Mouse (Mus musculus): Measurements from ENCODE around the gene Tbc1d10b.
A peak's percentile ranks its signal among the peaks of the same experiment; 100 is the strongest.

Tbc1d10b gene

DNA sequence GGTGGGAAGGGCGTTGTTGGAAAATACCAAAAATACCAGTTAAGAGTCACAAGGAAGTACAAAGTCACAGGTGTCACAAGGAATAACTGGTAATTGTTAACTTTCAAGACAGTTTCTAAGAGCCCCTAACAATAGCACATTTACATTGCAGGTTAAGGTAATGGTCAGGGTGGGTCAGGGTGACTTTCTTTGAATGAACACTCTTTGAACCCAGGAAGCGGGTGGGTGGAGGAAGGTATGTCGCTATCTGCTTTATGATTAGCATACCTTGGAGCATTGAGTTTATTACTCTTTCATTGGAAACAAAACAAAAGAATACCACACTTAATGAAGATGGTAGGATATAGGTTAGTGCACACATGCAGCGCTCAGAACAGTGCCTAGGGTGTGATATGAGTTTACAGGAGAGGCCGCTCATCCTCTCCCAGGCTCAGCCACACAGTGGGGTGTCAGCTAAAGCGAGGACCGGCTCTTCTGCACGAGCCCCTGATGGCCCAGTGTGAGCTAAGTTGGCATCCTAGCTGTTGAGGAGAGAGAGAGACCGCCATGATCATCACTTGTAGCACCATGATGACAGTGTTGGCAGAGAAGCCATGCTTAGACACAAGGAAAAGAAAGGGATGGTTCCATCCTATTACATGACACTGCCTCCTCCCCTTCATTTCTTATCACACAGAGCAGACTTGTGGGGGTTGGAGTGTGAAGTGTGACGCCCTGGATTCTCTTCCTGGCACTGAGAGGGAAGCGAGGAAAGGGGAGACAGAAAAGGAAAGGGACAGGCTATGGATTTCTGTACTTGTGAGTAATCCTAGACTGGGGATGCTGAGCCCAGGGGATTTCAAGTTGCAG lies 17.1 kb upstream of the Tbc1d10b start:
- DNase-seq (ENCODE audit: low spot score): no peak

DNA sequence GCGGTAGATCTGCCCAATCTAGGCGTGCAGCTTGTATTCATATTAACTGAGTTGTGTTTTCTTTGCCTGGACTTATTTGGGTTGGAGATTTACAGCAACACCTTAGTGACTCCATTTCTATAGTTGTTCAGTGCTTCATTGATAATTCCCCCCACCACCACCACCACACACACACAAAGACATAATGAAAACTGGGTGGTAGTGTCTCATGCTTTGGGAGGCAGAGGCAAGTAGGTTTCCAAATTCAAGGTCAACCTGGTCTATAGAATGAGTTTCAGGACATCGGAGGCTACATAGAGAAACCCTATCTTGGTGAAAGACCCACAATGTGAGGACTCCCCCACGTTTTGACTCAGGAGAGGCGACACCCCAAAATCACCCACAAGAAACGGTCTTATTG lies 16.3 kb upstream of the Tbc1d10b start:
- DNase-seq (ENCODE audit: low spot score): no peak

DNA sequence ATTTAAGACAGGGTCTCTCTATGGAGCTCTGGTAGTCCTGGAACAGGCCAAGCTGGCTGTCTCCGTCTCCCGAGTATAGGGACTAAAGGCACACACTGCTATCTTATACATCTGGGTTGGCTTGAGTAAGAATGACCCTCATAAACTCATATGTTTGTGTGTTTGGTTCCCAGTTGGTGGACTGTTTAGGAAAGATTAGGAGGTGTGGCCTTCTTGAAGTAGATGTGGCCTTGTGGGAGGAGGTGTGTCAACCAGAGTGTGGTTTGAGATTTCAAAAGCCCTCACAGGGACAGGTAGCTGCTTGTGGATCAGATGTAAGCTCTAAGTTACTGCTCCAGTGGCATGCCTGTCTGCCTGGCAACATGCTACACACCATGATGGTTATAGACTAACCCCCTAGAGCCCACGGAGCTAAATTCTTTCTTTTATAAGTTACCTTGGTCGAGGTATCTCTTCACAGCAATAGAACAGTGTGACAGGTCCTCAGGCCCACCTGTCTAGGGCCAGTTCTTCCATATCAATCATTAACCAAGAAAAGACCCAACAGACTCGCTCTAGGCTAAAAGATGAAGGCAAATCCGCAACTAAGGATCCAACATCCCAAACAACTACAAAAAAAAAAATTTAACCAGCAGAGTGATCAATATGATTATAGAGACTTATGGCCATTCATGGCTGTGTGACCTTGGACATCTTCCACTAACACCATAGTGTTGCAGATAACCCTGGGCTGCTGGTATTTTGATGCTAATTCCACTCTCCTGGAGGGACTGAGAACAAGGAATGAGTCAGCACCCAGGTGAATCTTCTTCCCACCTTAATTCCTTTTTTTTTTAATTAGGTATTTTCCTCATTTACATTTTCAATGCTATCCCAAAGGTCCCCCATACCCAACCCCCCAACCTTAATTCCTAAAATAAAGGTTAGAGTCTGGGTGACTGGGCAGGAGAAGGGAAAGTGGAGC lies 15.5 kb upstream of the Tbc1d10b start:
- DNase-seq (ENCODE audit: low spot score): no peak

DNA sequence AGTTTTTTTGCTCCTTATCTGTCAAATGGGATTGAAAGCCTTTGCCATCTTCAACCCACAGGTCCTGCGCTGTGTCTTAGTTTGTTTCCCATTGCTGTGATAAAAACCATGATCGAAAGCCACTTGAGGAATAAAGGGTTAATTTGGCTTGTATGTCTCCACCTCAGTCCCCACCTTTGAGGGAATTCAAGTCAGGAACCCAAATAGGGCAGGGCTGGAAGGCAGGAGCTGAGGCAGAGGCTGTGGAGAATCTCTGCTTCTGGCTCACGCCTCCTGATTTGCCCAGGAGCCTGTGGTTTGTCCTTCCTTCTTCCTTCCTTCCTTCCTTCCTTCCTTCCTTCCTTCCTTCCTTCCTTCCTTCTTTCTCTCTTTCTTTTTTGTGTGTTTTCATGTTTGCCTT lies 14.8 kb upstream of the Tbc1d10b start:
- no peak for DNase-seq (ENCODE audit: low spot score)

DNA sequence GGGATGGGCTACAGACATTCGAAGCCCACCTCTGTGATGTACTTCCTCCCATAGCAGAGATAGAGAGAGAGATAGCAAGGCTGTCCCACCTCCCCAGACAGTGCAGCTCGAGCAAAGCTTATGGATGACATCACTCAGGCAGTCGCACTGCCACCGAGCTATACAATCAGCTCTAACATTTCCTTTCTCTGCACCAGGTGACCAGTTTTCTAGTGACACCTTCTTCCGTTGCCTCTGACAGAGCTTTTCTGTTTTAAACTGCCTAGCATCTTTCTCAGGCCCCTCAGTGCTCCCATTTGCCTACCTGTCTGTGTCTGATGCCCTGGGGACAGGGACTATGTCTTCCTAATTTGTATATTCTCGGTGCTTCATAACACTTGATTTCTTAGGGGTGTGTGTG lies 12.2 kb upstream of the Tbc1d10b start:
- no peak for DNase-seq (ENCODE audit: low spot score)

DNA sequence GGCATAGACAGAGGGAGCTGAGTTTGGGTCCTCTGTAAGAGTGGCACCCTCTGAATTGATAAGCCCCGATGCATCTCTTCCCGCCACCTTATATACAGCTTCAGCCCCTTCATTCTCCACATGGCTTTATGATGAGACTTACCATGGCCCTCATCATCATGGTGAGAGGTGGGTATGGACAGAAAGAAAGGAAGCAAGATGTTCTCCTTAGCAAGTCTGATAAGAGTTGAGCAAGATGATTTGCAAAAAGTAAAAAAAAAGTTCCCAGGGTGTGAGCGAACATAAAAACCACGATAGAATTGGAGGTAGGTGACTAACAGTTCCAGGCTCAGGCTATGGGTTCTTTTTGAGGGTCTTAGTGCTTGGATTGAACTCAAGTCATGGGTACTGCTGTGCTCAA lies 10.4 kb upstream of the Tbc1d10b start:
- DNase-seq (ENCODE audit: low spot score): no peak

DNA sequence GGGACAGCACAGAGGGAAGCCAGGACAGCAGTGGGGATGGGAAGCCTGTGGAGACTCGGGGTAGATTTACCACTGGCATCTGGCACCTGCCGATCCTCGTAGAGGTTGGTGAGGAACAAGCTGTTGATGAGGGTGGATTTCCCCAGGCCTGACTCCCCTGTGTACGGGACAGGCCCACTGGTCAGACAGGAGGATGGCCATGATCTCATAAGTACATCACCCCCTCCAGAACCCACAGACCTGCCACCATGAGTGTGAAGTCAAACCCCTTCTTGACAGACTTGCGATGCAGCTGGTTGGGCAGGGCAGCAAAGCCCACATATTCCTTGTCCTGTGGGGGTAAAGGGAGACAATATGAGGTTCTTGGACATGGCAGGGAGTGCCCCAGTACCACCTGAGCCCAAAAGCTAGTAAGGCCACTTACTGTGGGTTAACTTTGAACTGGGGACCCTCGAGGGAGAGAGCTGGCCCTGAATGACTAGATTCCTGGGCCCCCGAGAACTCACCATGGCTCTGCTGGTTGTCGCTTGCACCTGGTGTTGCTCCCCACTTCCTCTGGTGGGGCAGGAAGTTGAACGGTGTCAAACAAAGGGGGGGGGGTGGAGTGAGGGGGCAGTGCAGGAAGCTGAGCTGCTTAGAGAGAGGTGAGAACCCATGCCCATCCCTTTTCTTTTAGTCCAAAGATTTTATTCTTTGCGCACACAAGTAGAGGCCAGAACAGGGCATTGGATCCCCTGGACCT lies 9.8 kb upstream of the Tbc1d10b start:
- DNase-seq (ENCODE audit: low spot score): no peak

DNA sequence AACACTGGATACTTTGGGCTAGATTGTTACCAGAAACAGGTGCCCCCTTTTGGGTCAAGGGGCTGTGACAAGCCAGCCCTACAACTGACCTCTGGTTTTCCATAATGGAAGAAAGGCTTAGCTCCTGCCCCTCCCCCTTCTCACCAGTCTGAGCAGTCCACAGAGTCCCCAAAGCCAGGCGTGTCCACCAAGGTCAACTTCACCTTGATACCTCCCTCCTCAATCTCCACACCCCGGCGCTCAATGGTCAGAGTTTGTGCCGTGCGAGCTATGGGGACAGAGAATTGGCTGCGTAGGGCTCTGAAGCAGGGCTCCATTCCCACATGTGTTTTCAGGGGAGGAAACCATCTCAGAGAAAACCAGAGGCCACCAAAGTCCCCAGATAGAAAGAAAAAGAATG lies 9.2 kb upstream of the Tbc1d10b start:
- DNase-seq (ENCODE audit: low spot score): no peak

DNA sequence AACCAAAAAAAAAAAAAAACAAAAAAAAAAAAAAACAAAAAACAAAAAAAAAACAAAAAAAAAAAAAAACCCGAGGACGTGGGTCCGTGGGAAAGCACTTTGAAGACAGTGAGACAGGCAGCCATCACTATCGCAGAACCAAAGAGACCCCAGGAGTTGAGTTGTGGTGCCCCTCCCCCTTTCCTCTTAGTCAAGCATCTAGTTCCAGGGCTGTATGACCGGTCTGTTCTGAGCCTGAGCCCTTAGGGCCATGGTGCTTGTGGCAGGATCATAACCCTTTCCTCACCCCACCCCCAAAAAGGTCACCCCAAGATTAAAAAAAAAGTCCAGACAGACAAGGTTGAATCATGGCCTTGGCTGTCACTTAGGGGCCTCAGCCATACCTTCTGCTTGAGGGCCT lies 8.0 kb upstream of the Tbc1d10b start:
- no peak for DNase-seq (ENCODE audit: low spot score)

DNA sequence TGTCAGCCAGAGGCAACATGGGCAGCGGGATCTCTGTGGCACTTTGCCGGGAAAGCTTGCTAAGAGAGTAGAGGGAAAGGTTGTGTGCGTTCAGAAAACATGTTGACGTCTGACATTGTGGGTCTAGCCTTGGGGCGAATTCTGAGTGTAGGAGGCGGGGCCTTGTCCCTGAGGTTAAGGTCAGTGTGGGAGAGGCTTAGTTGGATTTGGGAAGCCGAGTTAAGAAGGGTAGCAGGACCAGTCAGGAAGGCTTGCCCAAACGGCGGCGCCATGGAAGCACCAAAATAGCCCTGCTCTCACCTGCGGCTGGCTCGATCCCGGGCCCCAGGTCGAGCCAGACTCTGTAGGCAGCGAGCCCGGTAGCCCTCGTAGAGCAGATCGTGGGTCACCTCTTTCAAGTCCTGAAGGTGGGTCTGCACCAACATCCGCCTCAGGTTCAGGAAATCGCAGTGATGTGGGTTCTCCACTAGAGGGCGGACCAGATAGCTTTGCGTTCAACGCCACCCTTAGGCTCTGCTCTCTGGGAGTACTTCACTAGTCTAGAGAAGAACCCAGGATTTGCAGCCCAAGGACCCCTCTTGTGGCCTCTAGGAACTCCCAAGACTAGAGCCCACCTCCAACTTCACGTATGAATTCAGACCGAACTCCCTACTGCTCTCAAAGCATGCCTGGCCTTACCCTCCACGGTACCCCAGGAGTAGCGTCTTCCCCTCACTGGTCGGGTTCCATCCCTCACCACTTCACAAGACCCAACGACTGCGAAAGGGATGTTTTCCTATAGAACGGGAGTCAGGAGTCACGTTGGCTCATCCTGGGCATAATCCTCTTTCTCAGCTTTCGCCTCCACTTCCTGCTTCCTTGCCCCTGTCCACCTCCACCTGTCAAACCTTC lies 7.0 kb upstream of the Tbc1d10b start:
- DNase-seq (ENCODE audit: low spot score): peak; percentile 52

DNA sequence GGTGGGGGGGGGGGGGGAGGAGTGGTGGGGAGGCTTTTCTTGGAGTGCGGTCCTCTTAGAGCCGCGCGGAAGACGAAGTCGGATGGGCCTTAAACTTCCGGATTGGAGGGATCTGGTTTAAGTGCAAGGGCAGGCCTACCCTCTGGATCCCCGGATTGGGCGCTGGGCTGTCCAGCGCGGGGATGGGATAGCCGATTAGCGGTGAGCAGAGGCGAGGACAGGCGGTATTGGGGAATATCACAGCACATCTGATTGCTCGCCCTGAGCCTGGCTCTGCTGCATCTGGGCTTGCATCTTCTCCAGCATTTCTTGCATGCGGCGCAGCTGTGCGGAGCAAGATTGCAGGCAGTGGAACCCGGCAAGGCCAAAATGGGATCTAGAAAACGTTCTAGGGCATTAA lies 6.3 kb upstream of the Tbc1d10b start:
- DNase-seq (ENCODE audit: low spot score): peak; percentile 36

DNA sequence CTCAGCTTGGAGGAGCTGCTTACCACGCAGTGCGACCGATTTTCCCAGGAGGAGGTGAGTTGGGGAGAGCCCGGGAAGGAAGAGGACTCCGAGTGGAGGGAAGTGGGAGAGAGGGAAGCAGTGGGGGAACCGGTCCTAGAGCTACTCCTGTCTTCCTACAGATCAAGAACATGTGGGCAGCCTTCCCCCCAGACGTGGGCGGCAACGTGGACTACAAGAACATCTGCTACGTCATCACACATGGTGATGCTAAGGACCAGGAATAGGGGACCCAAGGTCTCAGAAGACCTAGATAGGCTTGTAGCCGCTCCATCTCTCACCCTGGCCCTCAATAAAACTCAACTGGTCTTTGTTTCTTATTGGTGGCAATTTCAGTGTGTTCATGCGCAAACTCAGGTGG lies 5.7 kb upstream of the Tbc1d10b start:
- no peak for DNase-seq (ENCODE audit: low spot score)

DNA sequence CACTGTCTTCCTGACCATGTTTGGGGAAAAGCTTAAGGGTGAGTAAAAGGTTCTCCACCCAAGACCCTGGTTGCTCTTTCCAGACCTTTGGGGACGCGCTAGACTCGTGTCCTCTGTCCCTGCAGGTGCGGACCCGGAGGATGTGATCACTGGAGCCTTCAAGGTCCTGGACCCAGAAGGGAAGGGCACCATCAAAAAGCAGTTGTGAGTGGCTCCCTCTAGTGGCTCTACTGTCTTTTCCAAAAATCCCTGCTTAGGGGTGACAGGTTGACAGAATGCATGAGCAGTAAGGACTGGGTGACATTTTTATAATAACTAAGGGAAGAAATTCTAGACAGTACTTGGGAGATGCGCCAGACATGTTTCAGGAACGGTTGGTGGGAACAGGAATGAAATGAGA lies 5.2 kb upstream of the Tbc1d10b start:
- no peak for DNase-seq (ENCODE audit: low spot score)

DNA sequence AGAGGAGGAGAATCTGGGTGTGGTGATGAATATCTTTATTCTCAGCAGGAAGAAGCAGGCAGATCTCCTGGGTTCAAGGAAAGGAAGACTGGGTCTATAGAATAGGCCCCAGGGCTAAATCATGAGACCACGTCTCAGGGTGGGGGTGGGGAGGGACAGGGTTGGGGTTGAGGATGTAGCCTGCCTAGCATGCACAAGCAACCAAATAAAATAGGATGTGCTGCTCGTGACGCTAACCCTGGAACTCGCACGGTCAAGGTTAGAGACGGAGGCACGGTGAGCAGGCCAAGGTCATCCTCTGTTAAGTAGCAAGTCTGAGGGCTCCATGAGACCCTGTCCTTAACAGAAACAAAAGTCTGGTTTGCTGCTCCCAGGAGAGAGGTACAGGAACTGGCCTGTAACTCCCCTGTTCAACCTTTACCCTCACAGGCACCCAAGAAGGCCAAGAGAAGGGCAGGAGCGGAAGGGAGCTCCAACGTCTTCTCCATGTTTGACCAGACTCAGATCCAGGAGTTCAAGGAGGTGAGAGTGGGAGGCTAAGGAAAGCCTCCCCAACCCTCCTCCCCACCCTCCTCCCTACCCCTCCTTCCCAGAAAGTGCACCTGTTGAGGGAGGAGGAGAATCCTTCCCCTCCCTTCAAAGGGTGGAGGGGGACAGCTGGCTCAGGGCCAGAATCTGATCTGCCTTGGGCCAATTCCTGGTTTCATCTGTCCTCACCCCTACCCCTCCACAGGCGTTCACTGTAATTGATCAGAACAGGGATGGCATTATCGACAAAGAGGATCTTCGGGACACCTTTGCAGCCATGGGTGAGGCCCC lies 4.4 kb upstream of the Tbc1d10b start:
- DNase-seq (ENCODE audit: low spot score): no peak

DNA sequence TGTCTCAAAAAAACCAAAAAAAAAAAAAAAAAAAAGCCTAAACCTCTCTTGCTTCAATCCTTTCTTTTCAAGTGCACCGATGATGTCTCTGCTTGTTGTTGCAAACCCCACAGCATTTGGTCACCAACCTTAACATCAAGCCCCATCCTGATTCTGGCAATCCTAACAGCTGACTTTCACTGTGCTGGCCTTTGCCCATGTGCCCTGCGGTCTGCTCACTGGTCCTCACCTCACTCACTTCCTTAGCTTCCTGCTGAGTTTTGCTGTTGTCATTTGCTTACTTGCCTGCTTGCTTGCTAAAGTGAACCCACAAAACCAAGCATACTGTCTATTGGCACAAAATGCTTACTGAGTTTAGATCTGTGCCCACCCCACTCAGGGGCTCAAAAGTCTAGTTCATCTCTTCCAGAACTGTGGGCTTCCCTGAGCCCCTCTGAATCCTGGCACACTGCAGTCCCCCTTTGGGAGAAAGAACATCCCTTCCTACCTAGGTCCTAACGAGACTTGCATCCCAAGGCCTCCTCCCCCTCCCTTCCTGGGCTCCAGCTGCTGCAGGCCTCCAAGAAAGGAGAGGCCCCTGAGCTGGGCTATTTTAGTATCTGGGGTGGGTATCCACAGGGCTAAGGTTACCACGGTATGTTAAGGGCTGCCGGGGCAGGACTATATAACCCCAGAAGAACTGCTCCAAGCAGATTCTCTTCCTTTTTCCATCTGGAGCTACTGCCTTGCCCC lies 2.9 kb upstream of the Tbc1d10b start:
- DNase-seq (ENCODE audit: low spot score): no peak

DNA sequence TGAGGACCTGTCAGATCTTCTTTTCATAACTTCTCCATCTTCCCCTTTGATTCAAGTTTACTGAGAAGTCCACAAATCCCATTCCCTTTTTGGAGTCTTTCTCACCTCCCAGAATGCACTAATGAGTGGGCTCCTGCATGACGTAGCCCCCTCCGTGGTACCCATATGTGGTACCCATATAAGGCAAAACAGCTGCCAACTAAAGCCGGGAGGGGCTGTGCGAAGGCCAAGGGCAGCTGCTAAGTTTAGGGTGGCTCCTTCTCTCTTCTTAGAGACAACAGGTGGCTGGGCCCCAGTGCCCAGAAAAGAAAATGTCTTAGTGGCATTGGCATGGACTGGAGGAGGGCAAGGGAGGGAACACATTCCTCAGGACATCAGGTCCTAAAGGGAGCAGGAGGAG lies 2.0 kb upstream of the Tbc1d10b start:
- no peak for DNase-seq (ENCODE audit: low spot score)

DNA sequence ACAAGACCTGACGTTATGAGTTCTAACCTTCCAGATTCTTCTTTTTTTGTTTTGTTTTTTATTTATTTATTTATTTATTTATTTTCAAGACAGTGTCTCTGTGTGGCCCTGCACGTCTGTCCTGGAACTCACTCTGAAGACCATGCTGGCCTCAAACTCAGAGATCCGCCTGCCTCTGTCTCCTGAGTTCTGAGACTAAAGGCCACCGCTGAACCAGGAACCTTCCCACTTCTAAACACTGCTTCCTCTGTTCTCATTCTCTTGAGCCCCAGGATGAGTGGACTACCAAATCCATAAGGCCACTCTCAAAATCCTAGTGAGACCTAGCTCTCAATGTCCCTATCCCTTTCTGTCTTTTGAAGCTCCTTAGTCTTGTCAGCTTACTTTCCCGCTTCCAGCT lies 1.6 kb upstream of the Tbc1d10b start:
- no peak for DNase-seq (ENCODE audit: low spot score)

DNA sequence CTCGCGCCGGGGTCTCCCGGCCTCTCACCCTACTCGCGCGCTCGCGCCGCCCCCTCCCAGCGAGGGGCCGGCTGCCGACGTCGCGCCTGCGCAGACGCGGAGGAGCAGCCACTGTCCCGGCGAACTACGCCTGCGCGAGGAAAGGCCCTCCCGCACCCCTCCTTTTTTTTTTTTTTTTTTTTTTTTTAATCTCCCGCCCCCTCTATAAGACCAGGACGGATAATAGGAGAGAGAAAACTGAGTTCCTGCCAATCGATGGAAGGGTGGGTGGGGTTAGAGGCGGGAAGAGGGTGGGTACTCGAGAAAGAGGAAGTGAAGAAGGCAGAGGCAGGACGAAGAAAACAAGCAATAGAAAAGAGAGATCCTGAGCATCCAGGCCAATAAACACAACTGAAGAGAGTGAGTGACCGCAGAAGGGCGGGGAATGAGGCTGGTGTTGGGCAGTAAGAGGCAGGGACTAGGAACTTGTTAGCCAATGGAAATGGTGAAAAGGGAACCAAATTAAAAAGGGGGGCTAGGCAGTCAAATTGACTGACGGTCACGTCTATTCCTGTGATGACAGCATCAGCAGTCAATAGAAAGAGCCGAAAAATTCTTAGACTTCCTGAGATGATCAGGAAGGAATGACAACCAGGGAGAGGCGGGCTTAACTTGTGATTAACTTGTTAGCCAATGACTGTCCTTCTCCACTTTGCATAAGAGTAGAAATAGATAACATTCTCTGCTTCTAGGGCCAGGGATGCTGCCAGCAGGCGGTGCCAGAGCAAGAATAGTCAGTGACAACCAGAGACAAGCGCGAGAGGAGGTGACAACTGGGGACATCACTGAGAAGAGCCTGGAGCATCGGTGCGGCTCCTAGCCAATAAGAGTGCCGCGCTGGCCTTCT lies 528 bp upstream of the Tbc1d10b start, which contains the start of gene Mylpf:
Mylpf (plus strand) TSS at position 338 of the 886 bp plus-strand sequence.
- peak; percentile 96 for DNase-seq (ENCODE audit: low spot score)

Measured in ovary, postnatal 36 days (tissue).